Mouse (Mus musculus) spleen, adult 2 months (tissue): ENCODE measurements around the gene Jph3.

Experiments used
- CTCF ChIP-seq: fragments of 200-500 bp; IDR thresholded peaks from 2 replicates; pipeline ENCODE4 v1.5.1; 2011; ENCODE audit warnings: mild to moderate bottlenecking, inconsistent platforms; ENCODE audit not compliant: insufficient read depth, insufficient read length, insufficient replicate concordance; ENCODE audit errors: extremely low read depth
- POLR2A ChIP-seq: fragments of 200-500 bp; IDR thresholded peaks from 2 replicates; pipeline ENCODE4 v1.6.1; 2011; ENCODE audit warnings: low read depth, low read length, inconsistent platforms

- TF ChIP-seq POLR2A (no peak), CTCF (0 out of 2 replicates have a peak, but pooled peaks have one; percentile 12)
Observed at GRCm38 (mm10) chr8:121717982-121718425, 11.4 kb upstream of the Jph3 start.
